Mouse (Mus musculus) spleen, embryonic (tissue): ENCODE measurements around the gene Stard5.

ENCODE experiments used
- CTCF ChIA-PET: fragments of 350-600 bp; sonication (Branson Sonifier 250); formaldehyde crosslinking; loops from one replicate; lab custom pipeline; 2022; lab: Charles Lee

Gene Stard5

GRCm38 (mm10) chr7:83631073-83631827, 509 bp upstream of the Stard5 start:
- CTCF ChIA-PET = interaction anchor here (0.5 kb wide), 1 partner anchor 34 kb away, joined by 3 read pairs; no protein-coding TSS in a partner anchor

- CTCF ChIA-PET = no interaction called here
Observed at GRCm38 (mm10) chr7:83632682-83633120, 942 bp downstream of the Stard5 start.

GRCm38 (mm10) chr7:83633856-83634255, 2.1 kb downstream of the Stard5 start:
- CTCF ChIA-PET = interaction anchor here (0.9 kb wide), 1 partner anchor 12 kb away, joined by 3 read pairs; no protein-coding TSS in a partner anchor

- CTCF ChIA-PET = no interaction called here
Observed at GRCm38 (mm10) chr7:83635726-83636125, 4.0 kb downstream of the Stard5 start.

- CTCF ChIA-PET = interaction anchor here (0.9 kb wide), 1 partner anchor 25 kb away, joined by 3 read pairs; no protein-coding TSS in a partner anchor
Observed at GRCm38 (mm10) chr7:83636425-83636824, 4.7 kb downstream of the Stard5 start.

- CTCF ChIA-PET = interaction anchor here (0.6 to 1.3 kb wide), 3 partner anchors 16 to 1838 kb away, joined by 3 read pairs; no protein-coding TSS in a partner anchor
Observed at GRCm38 (mm10) chr7:83637781-83638583, 6.2 kb downstream of the Stard5 start.

- CTCF ChIA-PET = interaction anchor here (1.0 kb wide), 1 partner anchor 15 kb away, joined by 3 read pairs; no protein-coding TSS in a partner anchor
Observed at GRCm38 (mm10) chr7:83639084-83639483, 7.3 kb downstream of the Stard5 start.

GRCm38 (mm10) chr7:83640581-83640980, 8.8 kb downstream of the Stard5 start:
- CTCF ChIA-PET = no interaction called here

GRCm38 (mm10) chr7:83641163-83641562, 9.4 kb downstream of the Stard5 start:
- CTCF ChIA-PET = interaction anchor here (0.6 kb wide), 1 partner anchor 208 kb away, joined by 7 read pairs; no protein-coding TSS in a partner anchor

GRCm38 (mm10) chr7:83643581-83643980, 11.8 kb downstream of the Stard5 start:
- CTCF ChIA-PET = interaction anchor here (0.6 to 1.0 kb wide), 4 partner anchors 24 to 38 kb away, joined by 3 to 7 read pairs (median 4); no protein-coding TSS in a partner anchor

GRCm38 (mm10) chr7:83644761-83645160, 13.0 kb downstream of the Stard5 start:
- CTCF ChIA-PET = interaction anchor here (0.9 to 1.2 kb wide), 2 partner anchors 10 to 24 kb away, joined by 3 read pairs; no protein-coding TSS in a partner anchor

GRCm38 (mm10) chr7:83645476-83645875, 13.7 kb downstream of the Stard5 start:
- CTCF ChIA-PET = interaction anchor here (0.9 to 1.2 kb wide), 2 partner anchors 11 to 23 kb away, joined by 3 read pairs; no protein-coding TSS in a partner anchor

GRCm38 (mm10) chr7:83648807-83649206, 17.0 kb downstream of the Stard5 start:
- CTCF ChIA-PET = no interaction called here

GRCm38 (mm10) chr7:83650638-83651037, 18.9 kb downstream of the Stard5 start:
- CTCF ChIA-PET = interaction anchor here (0.6 to 1.1 kb wide), 3 partner anchors 8 to 26 kb away, joined by 3 to 9 read pairs (median 4); no protein-coding TSS in a partner anchor

GRCm38 (mm10) chr7:83652498-83652897, 20.7 kb downstream of the Stard5 start:
- CTCF ChIA-PET = no interaction called here

GRCm38 (mm10) chr7:83653605-83654051, 21.9 kb downstream of the Stard5 start:
- CTCF ChIA-PET = interaction anchor here (1.0 to 1.2 kb wide), 2 partner anchors 14 to 16 kb away, joined by 3 read pairs; no protein-coding TSS in a partner anchor

GRCm38 (mm10) chr7:83654196-83654595, 22.4 kb downstream of the Stard5 start:
- CTCF ChIA-PET = interaction anchor here (1.0 to 1.2 kb wide), 2 partner anchors 14 to 16 kb away, joined by 3 read pairs; no protein-coding TSS in a partner anchor

GRCm38 (mm10) chr7:83654938-83655630, 23.3 kb downstream of the Stard5 start:
- CTCF ChIA-PET = interaction anchor here (0.6 kb wide), 1 partner anchor 497 kb away, joined by 3 read pairs; the partner anchor contains the start of gene Abhd17c

GRCm38 (mm10) chr7:83658716-83659115, 27.0 kb downstream of the Stard5 start:
- CTCF ChIA-PET = no interaction called here
